Mouse (Mus musculus): ENCODE data around the gene Acsl1.

DNA sequence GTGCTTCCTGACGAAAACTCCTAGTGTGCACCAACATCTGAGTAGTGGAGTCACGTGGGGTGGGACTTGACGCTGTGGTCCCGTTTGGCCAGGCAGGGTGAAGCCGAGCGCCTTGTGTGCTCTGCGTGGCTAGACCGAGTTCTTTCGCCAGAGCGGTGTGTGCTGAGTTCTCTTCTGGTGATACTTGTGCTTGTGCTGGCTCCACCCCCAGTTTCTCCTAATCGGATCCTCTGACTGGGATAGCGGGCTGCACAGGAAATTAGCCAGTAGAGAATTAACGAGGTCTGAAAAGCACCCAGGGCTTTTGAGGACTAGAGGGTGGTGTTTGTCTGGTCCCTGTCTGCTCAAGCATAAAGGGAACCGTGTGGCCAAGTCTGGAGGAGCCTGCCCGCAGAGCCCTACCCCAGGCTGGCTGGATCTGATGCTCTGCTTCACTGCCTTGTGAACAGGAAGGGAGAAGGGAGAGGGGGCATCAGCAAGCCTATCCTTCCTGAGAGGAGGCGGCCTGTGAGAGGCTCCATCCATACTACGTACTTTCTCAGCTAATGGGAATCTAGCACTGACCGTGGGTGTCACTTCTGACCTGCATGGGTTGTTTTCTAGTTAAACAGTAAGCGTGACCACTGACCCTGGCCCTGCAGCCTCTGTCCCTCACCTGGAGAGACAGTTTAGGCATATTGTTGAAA, 28.7 kb downstream of the Acsl1 start:
- TF ChIP-seq CTCF (IDR thresholded peaks at IDR 0.05; ENCODE audit: borderline replicate concordance, insufficient read depth, low read length) (no peak), POLR2A (IDR thresholded peaks at IDR 0.05; ENCODE audit: low read depth, low read length) (no peak)
